Mouse (Mus musculus) CH12.LX (cell line): ENCODE measurements at regions not wholly inside any gene's neighbourhood (a gene's known extent, or its start where the extent isn't known, plus 50 kb on each side); places are given as distances from the start of the nearest gene placed in this dataset.

Source experiments
- DNase-seq: peaks from one replicate; pipeline ENCODE4 v3.0.0-alpha.2; 2013; ENCODE audit errors: extremely low read depth
- H3K27ac ChIP-seq: 2 replicates; pipeline ENCODE4 v1.5.1; 2012; ENCODE audit warnings: low read depth, mild to moderate bottlenecking, control low read depth, moderate library complexity; ENCODE audit not compliant: insufficient read depth
- H3K27me3 ChIP-seq: replicated peaks from 2 replicates; pipeline ENCODE3; 2012; ENCODE audit warnings: inconsistent platforms
- H3K36me3 ChIP-seq, 2 experiments: replicated peaks in 1 of 2; 2 replicates each; pipeline versions ENCODE3 to v1.6.1; 2012; ENCODE audit warnings: inconsistent platforms in 1 of 2, low read length in 1 of 2, mild to moderate bottlenecking in 1 of 2, mixed read lengths in 1 of 2, moderate library complexity in 1 of 2; ENCODE audit not compliant: control insufficient read depth in 1 of 2, insufficient read depth in 1 of 2
- H3K4me1 ChIP-seq, 2 experiments: 2 replicates each; pipeline ENCODE4 v1.6.1; 2012; ENCODE audit warnings: inconsistent platforms in 1 of 2, moderate library complexity in 1 of 2; ENCODE audit not compliant: insufficient read depth in 2 of 2, control insufficient read depth in 1 of 2
- H3K4me2 ChIP-seq: 2 replicates; pipeline ENCODE4 v1.6.1; 2012; ENCODE audit warnings: low read depth, mild to moderate bottlenecking, control low read depth; ENCODE audit not compliant: poor library complexity, insufficient read depth, severe bottlenecking
- H3K4me3 ChIP-seq, 3 experiments: fragments of 150-350 bp in 1 of 3; sonication (generic) in 1 of 3; replicated peaks in 1 of 3; 2 replicates each; pipeline versions ENCODE3 to v1.5.1; 2011 to 2012; ENCODE audit warnings: low read depth in 2 of 3, low read length in 2 of 3, mild to moderate bottlenecking in 2 of 3, moderate library complexity in 2 of 3, control low read depth in 1 of 3, improper control_type of control experiment in 1 of 3, inconsistent platforms in 1 of 3, mixed read lengths in 1 of 3; ENCODE audit not compliant: poor library complexity in 1 of 3
- H3K79me2 ChIP-seq: replicated peaks from 2 replicates; pipeline ENCODE4 v1.6.1; 2012; ENCODE audit warnings: mild to moderate bottlenecking, moderate library complexity; ENCODE audit not compliant: control insufficient read depth, poor library complexity, insufficient read depth, severe bottlenecking; ENCODE audit errors: extremely low read depth
- H3K9ac ChIP-seq: 2 replicates; pipeline ENCODE4 v1.6.1; 2012; ENCODE audit warnings: low read depth, mild to moderate bottlenecking, control low read depth, moderate library complexity; ENCODE audit not compliant: insufficient read depth
- H3K9me3 ChIP-seq: replicated peaks from 2 replicates; pipeline ENCODE3; 2012; ENCODE audit warnings: low read length, inconsistent platforms, mixed read lengths
- CHD1 ChIP-seq: IDR thresholded peaks from 2 replicates; pipeline ENCODE4 v1.6.1; 2012; ENCODE audit warnings: low read depth, low read length, improper control_type of control experiment, inconsistent platforms
- CHD2 ChIP-seq: IDR thresholded peaks from 2 replicates; pipeline ENCODE4 v1.6.1; 2011; ENCODE audit warnings: low read length, improper control_type of control experiment
- CTCF ChIP-seq, 2 experiments: IDR thresholded peaks in 1 of 2; conservative IDR thresholded peaks in 1 of 2; 2 replicates each; pipeline ENCODE4 v1.5.1; 2011 to 2012; ENCODE audit warnings: low read depth in 2 of 2, low read length in 2 of 2, improper control_type of control experiment in 1 of 2, inconsistent platforms in 1 of 2, mild to moderate bottlenecking in 1 of 2, moderate library complexity in 1 of 2
- ETS1 ChIP-seq: conservative IDR thresholded peaks from 2 replicates; pipeline ENCODE4 v1.6.1; 2012; ENCODE audit warnings: low read depth, mild to moderate bottlenecking, inconsistent platforms, low read length, improper control_type of control experiment, moderate library complexity
- HCFC1 ChIP-seq: IDR thresholded peaks from 2 replicates; pipeline ENCODE4 v1.6.1; 2012; ENCODE audit warnings: low read depth, mild to moderate bottlenecking, inconsistent platforms, low read length, improper control_type of control experiment
- IRF4 ChIP-seq: IDR thresholded peaks from 2 replicates; pipeline ENCODE4 v1.6.1; 2014; ENCODE audit warnings: low read depth, mild to moderate bottlenecking, inconsistent platforms, low read length, improper control_type of control experiment
- JUND ChIP-seq: conservative IDR thresholded peaks from 2 replicates; pipeline ENCODE4 v1.6.1; 2011; ENCODE audit warnings: low read depth, low read length, improper control_type of control experiment
- MAFK ChIP-seq: IDR thresholded peaks from 2 replicates; pipeline ENCODE4 v1.6.1; 2011; ENCODE audit warnings: low read length, improper control_type of control experiment; ENCODE audit not compliant: insufficient replicate concordance
- MAZ ChIP-seq: IDR thresholded peaks from 2 replicates; pipeline ENCODE4 v1.6.1; 2012; ENCODE audit warnings: low read depth, mild to moderate bottlenecking, inconsistent platforms, low read length, improper control_type of control experiment, moderate library complexity
- MEF2A ChIP-seq: IDR thresholded peaks from 2 replicates; pipeline ENCODE4 v1.6.1; 2014; ENCODE audit warnings: low read depth, mild to moderate bottlenecking, inconsistent platforms, low read length, improper control_type of control experiment, borderline replicate concordance
- PAX5 ChIP-seq: IDR thresholded peaks from 2 replicates; pipeline ENCODE4 v1.6.1; 2012; ENCODE audit warnings: low read length, inconsistent platforms, mixed read lengths
- POLR2A ChIP-seq: IDR thresholded peaks from 2 replicates; pipeline ENCODE4 v1.6.1; 2011; ENCODE audit warnings: low read depth, mild to moderate bottlenecking, improper control_type of control experiment, low read length
- POLR2AphosphoS2 ChIP-seq: IDR thresholded peaks from 2 replicates; pipeline ENCODE4 v1.6.1; 2011; ENCODE audit warnings: low read depth, low read length, improper control_type of control experiment
- RAD21 ChIP-seq: IDR thresholded peaks from 2 replicates; pipeline ENCODE4 v1.6.1; 2011; ENCODE audit warnings: low read depth, mild to moderate bottlenecking, low read length, improper control_type of control experiment, moderate library complexity
- RCOR1 ChIP-seq: conservative IDR thresholded peaks from 2 replicates; pipeline ENCODE4 v1.6.1; 2012; ENCODE audit warnings: low read depth, mild to moderate bottlenecking, inconsistent platforms, low read length, improper control_type of control experiment
- SIN3A ChIP-seq: IDR thresholded peaks from 2 replicates; pipeline ENCODE4 v1.6.1; 2012; ENCODE audit warnings: low read length, improper control_type of control experiment, inconsistent platforms
- SMC3 ChIP-seq: IDR thresholded peaks from 2 replicates; pipeline ENCODE4 v1.6.1; 2011; ENCODE audit warnings: low read depth, low read length, improper control_type of control experiment
- TBP ChIP-seq: conservative IDR thresholded peaks from 2 replicates; pipeline ENCODE4 v1.6.1; 2011; ENCODE audit warnings: low read depth, low read length, improper control_type of control experiment
- TCF12 ChIP-seq: IDR thresholded peaks from 2 replicates; pipeline ENCODE4 v1.6.1; 2014; ENCODE audit warnings: low read depth, mild to moderate bottlenecking, inconsistent platforms, low read length, improper control_type of control experiment
- USF1 ChIP-seq: IDR thresholded peaks from 2 replicates; pipeline ENCODE4 v1.6.1; 2014; ENCODE audit warnings: low read depth, mild to moderate bottlenecking, inconsistent platforms, low read length, improper control_type of control experiment
- ZC3H11A ChIP-seq: IDR thresholded peaks from 2 replicates; pipeline ENCODE4 v1.6.1; 2012; ENCODE audit warnings: low read depth, mild to moderate bottlenecking, inconsistent platforms, low read length, improper control_type of control experiment
- ZKSCAN1 ChIP-seq: IDR thresholded peaks from 2 replicates; pipeline ENCODE4 v1.6.1; 2012; ENCODE audit warnings: low read depth, inconsistent platforms, low read length, improper control_type of control experiment, borderline replicate concordance
- ZMIZ1 ChIP-seq: IDR thresholded peaks from 2 replicates; pipeline ENCODE4 v1.6.1; 2012; ENCODE audit warnings: low read depth, mild to moderate bottlenecking, inconsistent platforms, low read length, improper control_type of control experiment
- dilution Hi-C: fragments of 300-500 bp; cut with MboI; formaldehyde crosslinking; loops from 2 replicates; pipeline ENCODE4 v1.14.3; 2020; ENCODE audit warnings: low sequenced_read_pairs; ENCODE audit not compliant: extremely low pct_unique_long_range_greater_than_20kb, extremely low pct_ligation_motif_present
- in situ Hi-C: fragments of 300-500 bp; cut with MboI; formaldehyde crosslinking; loops from 3 replicates; pipeline ENCODE4 v1.14.3; 2019; ENCODE audit warnings: low sequenced_read_pairs, low pct_ligation_motif_present, low pct_unique_long_range_greater_than_20kb, mixed read lengths

DNA sequence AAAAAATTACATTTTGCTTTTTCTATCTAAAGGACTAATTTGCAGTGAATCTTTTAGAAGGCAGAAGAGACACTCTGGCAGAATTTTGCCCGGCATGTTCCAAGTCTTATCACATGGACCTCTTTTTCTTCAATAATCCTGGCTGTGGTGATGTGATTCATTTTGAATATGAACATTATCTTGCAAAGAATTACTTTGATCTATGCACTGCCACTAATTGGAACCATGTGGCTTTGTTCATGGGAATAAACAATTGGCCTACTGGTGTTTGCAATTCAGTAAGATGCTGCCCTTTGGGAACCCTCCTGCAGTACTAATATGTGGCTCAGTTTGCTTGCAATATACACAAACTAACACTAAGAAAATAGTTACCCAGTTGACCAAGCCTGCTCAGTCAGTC, 456.3 kb upstream of the Fam98a start:
- no peaks in the 10 kb centered on the region for H3K36me3 ChIP-seq
- TF ChIP-seq ZMIZ1 (no peak), TCF12 (no peak), MAFK (no peak), CHD1 (no peak)
- no peaks in the 10 kb centered on the region for H3K4me1 ChIP-seq
- dilution Hi-C loops (no loop called here), in situ Hi-C loops (no loop called here)
- no peak overlapping the region for H3K4me2 ChIP-seq
- H3K79me2 ChIP-seq: no peaks in the 10 kb centered on the region
- no peak overlapping the region for H3K9ac ChIP-seq
- H3K27me3 ChIP-seq: no peaks in the 10 kb centered on the region
- no peak for DNase-seq
- H3K9me3 ChIP-seq: no peaks in the 10 kb centered on the region
- no peak overlapping the region for H3K4me3 ChIP-seq
- H3K27ac ChIP-seq: no peak overlapping the region

DNA sequence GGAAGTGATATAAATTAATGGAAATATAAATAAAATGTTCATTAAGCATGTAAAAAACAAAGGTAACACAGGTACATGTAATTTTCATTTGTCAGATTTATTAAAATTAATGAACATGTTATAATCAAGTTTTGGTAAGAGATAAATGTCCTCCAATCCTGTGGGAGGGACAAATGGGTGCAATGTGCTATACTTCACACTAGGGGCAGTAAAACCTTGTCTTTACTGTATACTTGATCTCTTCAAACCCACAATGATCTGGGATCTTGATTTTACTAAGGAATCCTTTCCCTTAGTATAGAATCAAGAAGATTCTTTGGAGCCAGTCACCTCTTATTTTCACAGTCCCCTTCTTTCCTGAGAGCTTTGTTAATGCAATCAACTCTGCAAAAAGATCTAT, 451.1 kb upstream of the Fam98a start:
- TF ChIP-seq RCOR1 (no peak), JUND (no peak), RAD21 (peak; percentile 65), HCFC1 (no peak), POLR2AphosphoS2 (no peak), TBP (no peak), USF1 (no peak), SIN3A (no peak), CHD2 (no peak), SMC3 (0 out of 2 replicates have a peak, but pooled peaks have one; percentile 18), POLR2A (no peak), ETS1 (no peak), CTCF (conservative IDR thresholded peaks at IDR 0.05 in 1 of 2, IDR thresholded peaks at IDR 0.05 in 1 of 2; ENCODE audit: low read depth in 2 of 2, low read length in 2 of 2) (peak; percentile 22 to 55; a peak in 3 of 4 replicates), IRF4 (no peak), MAZ (no peak), MEF2A (no peak), PAX5 (no peak), ZC3H11A (no peak), ZKSCAN1 (no peak)
- H3K9me3 ChIP-seq: no peaks in the 10 kb centered on the region
- dilution Hi-C loops: no loop called here

More for the DNA sequence above, 451.1 kb upstream of the Fam98a start:
- Histone ChIP-seq H3K4me2 (no peak overlapping the region), H3K4me3 (no peak overlapping the region), H3K79me2 (no peaks in the 10 kb centered on the region), H3K9ac (no peak overlapping the region), H3K4me1 (peaks cover 0 to 3% of the 10 kb centered on the region in 2 experiments; a peak in 1 of 4 replicates), H3K27ac (no peak overlapping the region), H3K36me3 (no peaks in the 10 kb centered on the region), H3K27me3 (no peaks in the 10 kb centered on the region)
- in situ Hi-C loops: no loop called here
- peak; percentile 24 for DNase-seq
